Mouse (Mus musculus) CH12.LX (cell line): ENCODE results near the gene Rec114. TPM values are rescaled to one million over a fixed set of nuclear protein-coding genes. Genes with fewer than 3 reads are reported as not detected.

Experiments used
- DNase-seq: peaks from one replicate; pipeline ENCODE4 v3.0.0-alpha.2; 2013; ENCODE audit errors: extremely low read depth
- H3K27ac ChIP-seq: 2 replicates; pipeline ENCODE4 v1.5.1; 2012; ENCODE audit warnings: low read depth, mild to moderate bottlenecking, control low read depth, moderate library complexity; ENCODE audit not compliant: insufficient read depth
- H3K27me3 ChIP-seq: replicated peaks from 2 replicates; pipeline ENCODE3; 2012; ENCODE audit warnings: inconsistent platforms
- H3K36me3 ChIP-seq, 2 experiments: replicated peaks in 1 of 2; 2 replicates each; pipeline versions ENCODE3 to v1.6.1; 2012; ENCODE audit warnings: inconsistent platforms in 1 of 2, low read length in 1 of 2, mild to moderate bottlenecking in 1 of 2, mixed read lengths in 1 of 2, moderate library complexity in 1 of 2; ENCODE audit not compliant: control insufficient read depth in 1 of 2, insufficient read depth in 1 of 2
- H3K4me1 ChIP-seq, 2 experiments: 2 replicates each; pipeline ENCODE4 v1.6.1; 2012; ENCODE audit warnings: inconsistent platforms in 1 of 2, moderate library complexity in 1 of 2; ENCODE audit not compliant: insufficient read depth in 2 of 2, control insufficient read depth in 1 of 2
- H3K4me2 ChIP-seq: 2 replicates; pipeline ENCODE4 v1.6.1; 2012; ENCODE audit warnings: low read depth, mild to moderate bottlenecking, control low read depth; ENCODE audit not compliant: poor library complexity, insufficient read depth, severe bottlenecking
- H3K4me3 ChIP-seq, 3 experiments: fragments of 150-350 bp in 1 of 3; sonication (generic) in 1 of 3; replicated peaks in 1 of 3; 2 replicates each; pipeline versions ENCODE3 to v1.5.1; 2011 to 2012; ENCODE audit warnings: low read depth in 2 of 3, low read length in 2 of 3, mild to moderate bottlenecking in 2 of 3, moderate library complexity in 2 of 3, control low read depth in 1 of 3, improper control_type of control experiment in 1 of 3, inconsistent platforms in 1 of 3, mixed read lengths in 1 of 3; ENCODE audit not compliant: poor library complexity in 1 of 3
- H3K79me2 ChIP-seq: replicated peaks from 2 replicates; pipeline ENCODE4 v1.6.1; 2012; ENCODE audit warnings: mild to moderate bottlenecking, moderate library complexity; ENCODE audit not compliant: control insufficient read depth, poor library complexity, insufficient read depth, severe bottlenecking; ENCODE audit errors: extremely low read depth
- H3K9ac ChIP-seq: 2 replicates; pipeline ENCODE4 v1.6.1; 2012; ENCODE audit warnings: low read depth, mild to moderate bottlenecking, control low read depth, moderate library complexity; ENCODE audit not compliant: insufficient read depth
- H3K9me3 ChIP-seq: replicated peaks from 2 replicates; pipeline ENCODE3; 2012; ENCODE audit warnings: low read length, inconsistent platforms, mixed read lengths
- BHLHE40 ChIP-seq: IDR thresholded peaks from 2 replicates; pipeline ENCODE4 v1.6.1; 2011; ENCODE audit warnings: mild to moderate bottlenecking, low read depth, low read length, improper control_type of control experiment
- CHD2 ChIP-seq: IDR thresholded peaks from 2 replicates; pipeline ENCODE4 v1.6.1; 2011; ENCODE audit warnings: low read length, improper control_type of control experiment
- CTCF ChIP-seq, 2 experiments: IDR thresholded peaks in 1 of 2; conservative IDR thresholded peaks in 1 of 2; 2 replicates each; pipeline ENCODE4 v1.5.1; 2011 to 2012; ENCODE audit warnings: low read depth in 2 of 2, low read length in 2 of 2, improper control_type of control experiment in 1 of 2, inconsistent platforms in 1 of 2, mild to moderate bottlenecking in 1 of 2, moderate library complexity in 1 of 2
- HCFC1 ChIP-seq: IDR thresholded peaks from 2 replicates; pipeline ENCODE4 v1.6.1; 2012; ENCODE audit warnings: low read depth, mild to moderate bottlenecking, inconsistent platforms, low read length, improper control_type of control experiment
- JUND ChIP-seq: conservative IDR thresholded peaks from 2 replicates; pipeline ENCODE4 v1.6.1; 2011; ENCODE audit warnings: low read depth, low read length, improper control_type of control experiment
- MAX ChIP-seq: IDR thresholded peaks from 2 replicates; pipeline ENCODE4 v1.6.1; 2011; ENCODE audit warnings: low read length, improper control_type of control experiment
- MEF2A ChIP-seq: IDR thresholded peaks from 2 replicates; pipeline ENCODE4 v1.6.1; 2014; ENCODE audit warnings: low read depth, mild to moderate bottlenecking, inconsistent platforms, low read length, improper control_type of control experiment, borderline replicate concordance
- NRF1 ChIP-seq: IDR thresholded peaks from 2 replicates; pipeline ENCODE4 v1.6.1; 2014; ENCODE audit warnings: low read depth, mild to moderate bottlenecking, inconsistent platforms, low read length, improper control_type of control experiment, moderate library complexity
- POLR2AphosphoS2 ChIP-seq: IDR thresholded peaks from 2 replicates; pipeline ENCODE4 v1.6.1; 2011; ENCODE audit warnings: low read depth, low read length, improper control_type of control experiment
- RAD21 ChIP-seq: IDR thresholded peaks from 2 replicates; pipeline ENCODE4 v1.6.1; 2011; ENCODE audit warnings: low read depth, mild to moderate bottlenecking, low read length, improper control_type of control experiment, moderate library complexity
- RCOR1 ChIP-seq: conservative IDR thresholded peaks from 2 replicates; pipeline ENCODE4 v1.6.1; 2012; ENCODE audit warnings: low read depth, mild to moderate bottlenecking, inconsistent platforms, low read length, improper control_type of control experiment
- TCF12 ChIP-seq: IDR thresholded peaks from 2 replicates; pipeline ENCODE4 v1.6.1; 2014; ENCODE audit warnings: low read depth, mild to moderate bottlenecking, inconsistent platforms, low read length, improper control_type of control experiment
- USF1 ChIP-seq: IDR thresholded peaks from 2 replicates; pipeline ENCODE4 v1.6.1; 2014; ENCODE audit warnings: low read depth, mild to moderate bottlenecking, inconsistent platforms, low read length, improper control_type of control experiment
- ZC3H11A ChIP-seq: IDR thresholded peaks from 2 replicates; pipeline ENCODE4 v1.6.1; 2012; ENCODE audit warnings: low read depth, mild to moderate bottlenecking, inconsistent platforms, low read length, improper control_type of control experiment
- dilution Hi-C: fragments of 300-500 bp; cut with MboI; formaldehyde crosslinking; loops from 2 replicates; pipeline ENCODE4 v1.14.3; 2020; ENCODE audit warnings: low sequenced_read_pairs; ENCODE audit not compliant: extremely low pct_unique_long_range_greater_than_20kb, extremely low pct_ligation_motif_present
- in situ Hi-C: fragments of 300-500 bp; cut with MboI; formaldehyde crosslinking; loops from 3 replicates; pipeline ENCODE4 v1.14.3; 2019; ENCODE audit warnings: low sequenced_read_pairs, low pct_ligation_motif_present, low pct_unique_long_range_greater_than_20kb, mixed read lengths
- polyA plus RNA-seq: library from polyadenylated mRNA; unstranded; fragments of >175 nt; gene quantifications from 2 replicates; pipeline ENCODE4 v1.2.1, GENCODE M21; 2012; ENCODE audit warnings: low read depth; ENCODE audit not compliant: insufficient read length
- total RNA-seq, 2 experiments: library from RNA; depleted of rRNA; stranded (reverse); fragments of 300-350 nt in 1 of 2; fragments of >200 nt in 1 of 2; gene quantifications; 2 replicates each; pipeline ENCODE4 v1.2.3; 2012 to 2014

Gene Rec114
- total and polyA plus RNA-seq, 3 experiments = 0.69 TPM; not detected in 2

- Histone ChIP-seq H3K4me1 (peaks cover 0 to 31% of the 10 kb centered on the region in 2 experiments; a peak in 2 of 4 replicates), H3K4me3 (no peak overlapping the region), H3K27ac (no peak overlapping the region), H3K79me2 (no peaks in the 10 kb centered on the region), H3K4me2 (no peak overlapping the region), H3K9me3 (no peaks in the 10 kb centered on the region), H3K27me3 (no peaks in the 10 kb centered on the region), H3K9ac (no peak overlapping the region), H3K36me3 (peaks cover 13 to 83% of the 10 kb centered on the region in 2 experiments)
- no peak for DNase-seq
- in situ Hi-C loops (loop anchor here (10.0 kb wide), 2 partner anchors 75 to 115 kb away; partner anchors contain the start of gene Nptn), dilution Hi-C loops (no loop called here)
- TF ChIP-seq HCFC1 (no peak), RCOR1 (no peak), ZC3H11A (no peak), TCF12 (no peak), BHLHE40 (no peak), CHD2 (no peak)
These were observed 84.4 kb downstream of the Rec114 start for GRCm38 (mm10) chr9:58659331-58659730.

GRCm38 (mm10) chr9:58658596-58659309 lies 85.0 kb downstream of the Rec114 start:
- Histone ChIP-seq H3K36me3 (peaks cover 11 to 84% of the 10 kb centered on the region in 2 experiments), H3K9me3 (no peaks in the 10 kb centered on the region), H3K9ac (no peak overlapping the region), H3K4me2 (no peak overlapping the region), H3K4me3 (no peak overlapping the region), H3K79me2 (no peaks in the 10 kb centered on the region), H3K27me3 (no peaks in the 10 kb centered on the region), H3K27ac (no peak overlapping the region), H3K4me1 (peaks cover 0 to 31% of the 10 kb centered on the region in 2 experiments; a peak in 2 of 4 replicates)
- dilution Hi-C loops (no loop called here), in situ Hi-C loops (loop anchor here (10.0 kb wide), 2 partner anchors 74 to 114 kb away; partner anchors contain the start of gene Nptn)
- TF ChIP-seq RCOR1 (no peak), NRF1 (no peak), JUND (no peak), USF1 (no peak), MEF2A (no peak), MAX (no peak), POLR2AphosphoS2 (no peak), BHLHE40 (no peak), RAD21 (no peak), CTCF (conservative IDR thresholded peaks at IDR 0.05 in 1 of 2, IDR thresholded peaks at IDR 0.05 in 1 of 2; ENCODE audit: low read depth in 2 of 2, low read length in 2 of 2) (no peak), ZC3H11A (no peak)
- DNase-seq = no peak
